9 mouse cellular contexts compared by ENCODE assay signal in the genomic region with DNA sequence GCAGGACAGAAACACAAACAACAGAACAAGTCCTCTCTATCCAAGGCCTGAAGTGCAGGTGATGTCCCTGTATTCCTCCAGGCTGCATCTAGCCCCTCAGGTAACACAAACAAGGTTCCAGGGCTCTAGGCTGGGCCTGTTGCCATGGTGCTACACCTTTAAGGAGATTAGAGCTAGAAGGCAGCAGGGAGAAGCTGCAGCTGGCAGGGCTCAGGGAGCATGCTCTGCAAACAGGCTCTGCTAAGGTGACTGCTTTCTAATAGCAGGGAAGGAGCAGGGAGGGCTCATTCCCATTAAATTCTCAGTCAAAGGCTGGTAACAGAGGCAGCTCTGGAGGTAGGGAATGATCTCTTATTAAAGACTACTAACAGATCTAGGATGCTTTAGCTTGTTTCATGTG.
DNase-seq lines count a peak whose midpoint lies in the region; TF ChIP-seq lines count a peak whose summit lies in the region.
"Had no signal": no experiment of that assay in that cellular context is flagged by ENCODE, and none has a peak within 500 bp of the region (broad histone marks: within the 10 kb centered on the region; RNA-seq: fewer than 3 reads in every experiment).

No protein-coding gene starts in this region.

- H3K4me3 ChIP-seq in left cerebral cortex, adult 2 months, result no peak overlapping the region
- H3K4me3 ChIP-seq in olfactory bulb, adult 2 months (ENCODE audit: insufficient read depth, low read depth, low read length), result no peak overlapping the region

- TF ChIP-seq CTCF in left cerebral cortex, adult 2 months (IDR thresholded peaks at IDR 0.05), result no peak
- TF ChIP-seq CTCF in olfactory bulb, adult 2 months (IDR thresholded peaks at IDR 0.05; ENCODE audit: insufficient read depth, low read depth, low read length), result no peak

- no peak for TF ChIP-seq POLR2A in olfactory bulb, adult 2 months (IDR thresholded peaks at IDR 0.05; ENCODE audit: insufficient read depth, low read depth, low read length)

- peak; percentile 7 for DNase-seq in cerebellum, adult 9-11 months
- DNase-seq in cerebellum, adult 11 months, result no peak
- DNase-seq in left cerebral cortex, adult 2 months (ENCODE audit: extremely low spot score in 1 of 2, low spot score in 2 of 2), result peak in 1 of 2 experiments; percentile 34
- no peak for DNase-seq in left cerebral cortex, adult 11 months (ENCODE audit: low spot score)
- peak; percentile 12 to 37 for DNase-seq in heart, postnatal 14 days
- no peak for DNase-seq in ovary, postnatal 36 days (ENCODE audit: low spot score)
- DNase-seq in layer of hippocampus, postnatal 25 days (ENCODE audit: extremely low spot score in 1 of 2, low spot score in 1 of 2), result no peak
- DNase-seq: kidney, adult 18-20 months had no signal

- peak overlapping the region; percentile 8; the same call in 1 of the 2 replicates for H3K27ac ChIP-seq in left cerebral cortex, adult 2 months
- H3K27ac ChIP-seq in olfactory bulb, adult 2 months (ENCODE audit: insufficient read depth, low read depth, low read length), result peak overlapping the region; percentile 89

- intact Hi-C loops in left cerebral cortex, adult 2 months (cut with DNase I), result no loop called here
- intact Hi-C loops in heart, postnatal 14 days (cut with DNase I), result no loop called here

- peaks cover 9% of the 10 kb centered on the region for H3K4me1 ChIP-seq in olfactory bulb, adult 2 months (ENCODE audit: control insufficient read depth, insufficient read depth, low read length)

Comparison
In these comparisons a context has a peak if more than half of its experiments do, and no peak if none do; other contexts are left out.
1. DNase-seq: peak in cerebellum, adult 9-11 months (single experiment) and heart, postnatal 14 days (2 of 2); none in cerebellum, adult 11 months (single experiment), left cerebral cortex, adult 11 months (single experiment), ovary, postnatal 36 days (single experiment) and layer of hippocampus, postnatal 25 days (0 of 2).